Mouse (Mus musculus) CH12.LX (cell line): ENCODE measurements around the gene Hist1h3b. TPM values are rescaled to one million over a fixed set of nuclear protein-coding genes. Genes with fewer than 3 reads are reported as not detected.

Experiments used
- DNase-seq: peaks from one replicate; pipeline ENCODE4 v3.0.0-alpha.2; 2013; ENCODE audit errors: extremely low read depth
- H3K27ac ChIP-seq: 2 replicates; pipeline ENCODE4 v1.5.1; 2012; ENCODE audit warnings: low read depth, mild to moderate bottlenecking, control low read depth, moderate library complexity; ENCODE audit not compliant: insufficient read depth
- H3K27me3 ChIP-seq: replicated peaks from 2 replicates; pipeline ENCODE3; 2012; ENCODE audit warnings: inconsistent platforms
- H3K36me3 ChIP-seq, 2 experiments: replicated peaks in 1 of 2; 2 replicates each; pipeline versions ENCODE3 to v1.6.1; 2012; ENCODE audit warnings: inconsistent platforms in 1 of 2, low read length in 1 of 2, mild to moderate bottlenecking in 1 of 2, mixed read lengths in 1 of 2, moderate library complexity in 1 of 2; ENCODE audit not compliant: control insufficient read depth in 1 of 2, insufficient read depth in 1 of 2
- H3K4me1 ChIP-seq, 2 experiments: 2 replicates each; pipeline ENCODE4 v1.6.1; 2012; ENCODE audit warnings: inconsistent platforms in 1 of 2, moderate library complexity in 1 of 2; ENCODE audit not compliant: insufficient read depth in 2 of 2, control insufficient read depth in 1 of 2
- H3K4me2 ChIP-seq: 2 replicates; pipeline ENCODE4 v1.6.1; 2012; ENCODE audit warnings: low read depth, mild to moderate bottlenecking, control low read depth; ENCODE audit not compliant: poor library complexity, insufficient read depth, severe bottlenecking
- H3K4me3 ChIP-seq, 3 experiments: fragments of 150-350 bp in 1 of 3; sonication (generic) in 1 of 3; replicated peaks in 1 of 3; 2 replicates each; pipeline versions ENCODE3 to v1.5.1; 2011 to 2012; ENCODE audit warnings: low read depth in 2 of 3, low read length in 2 of 3, mild to moderate bottlenecking in 2 of 3, moderate library complexity in 2 of 3, control low read depth in 1 of 3, improper control_type of control experiment in 1 of 3, inconsistent platforms in 1 of 3, mixed read lengths in 1 of 3; ENCODE audit not compliant: poor library complexity in 1 of 3
- H3K79me2 ChIP-seq: replicated peaks from 2 replicates; pipeline ENCODE4 v1.6.1; 2012; ENCODE audit warnings: mild to moderate bottlenecking, moderate library complexity; ENCODE audit not compliant: control insufficient read depth, poor library complexity, insufficient read depth, severe bottlenecking; ENCODE audit errors: extremely low read depth
- H3K9ac ChIP-seq: 2 replicates; pipeline ENCODE4 v1.6.1; 2012; ENCODE audit warnings: low read depth, mild to moderate bottlenecking, control low read depth, moderate library complexity; ENCODE audit not compliant: insufficient read depth
- H3K9me3 ChIP-seq: replicated peaks from 2 replicates; pipeline ENCODE3; 2012; ENCODE audit warnings: low read length, inconsistent platforms, mixed read lengths
- CHD2 ChIP-seq: IDR thresholded peaks from 2 replicates; pipeline ENCODE4 v1.6.1; 2011; ENCODE audit warnings: low read length, improper control_type of control experiment
- ELF1 ChIP-seq: IDR thresholded peaks from 2 replicates; pipeline ENCODE4 v1.6.1; 2014; ENCODE audit warnings: low read depth, mild to moderate bottlenecking, inconsistent platforms, low read length, improper control_type of control experiment
- EP300 ChIP-seq: IDR thresholded peaks from 2 replicates; pipeline ENCODE4 v1.6.1; 2011; ENCODE audit warnings: low read length, improper control_type of control experiment
- ETS1 ChIP-seq: conservative IDR thresholded peaks from 2 replicates; pipeline ENCODE4 v1.6.1; 2012; ENCODE audit warnings: low read depth, mild to moderate bottlenecking, inconsistent platforms, low read length, improper control_type of control experiment, moderate library complexity
- GABPA ChIP-seq: IDR thresholded peaks from 2 replicates; pipeline ENCODE4 v1.6.1; 2012; ENCODE audit warnings: low read depth, low read length, improper control_type of control experiment, inconsistent platforms; ENCODE audit not compliant: insufficient replicate concordance
- IRF4 ChIP-seq: IDR thresholded peaks from 2 replicates; pipeline ENCODE4 v1.6.1; 2014; ENCODE audit warnings: low read depth, mild to moderate bottlenecking, inconsistent platforms, low read length, improper control_type of control experiment
- JUND ChIP-seq: conservative IDR thresholded peaks from 2 replicates; pipeline ENCODE4 v1.6.1; 2011; ENCODE audit warnings: low read depth, low read length, improper control_type of control experiment
- KAT2A ChIP-seq: IDR thresholded peaks from 2 replicates; pipeline ENCODE4 v1.6.1; 2012; ENCODE audit warnings: low read length, improper control_type of control experiment, inconsistent platforms; ENCODE audit not compliant: insufficient replicate concordance
- MAFK ChIP-seq: IDR thresholded peaks from 2 replicates; pipeline ENCODE4 v1.6.1; 2011; ENCODE audit warnings: low read length, improper control_type of control experiment; ENCODE audit not compliant: insufficient replicate concordance
- MAX ChIP-seq: IDR thresholded peaks from 2 replicates; pipeline ENCODE4 v1.6.1; 2011; ENCODE audit warnings: low read length, improper control_type of control experiment
- MAZ ChIP-seq: IDR thresholded peaks from 2 replicates; pipeline ENCODE4 v1.6.1; 2012; ENCODE audit warnings: low read depth, mild to moderate bottlenecking, inconsistent platforms, low read length, improper control_type of control experiment, moderate library complexity
- MEF2A ChIP-seq: IDR thresholded peaks from 2 replicates; pipeline ENCODE4 v1.6.1; 2014; ENCODE audit warnings: low read depth, mild to moderate bottlenecking, inconsistent platforms, low read length, improper control_type of control experiment, borderline replicate concordance
- MXI1 ChIP-seq: IDR thresholded peaks from 2 replicates; pipeline ENCODE4 v1.6.1; 2011; ENCODE audit warnings: mild to moderate bottlenecking, low read depth, low read length, improper control_type of control experiment
- MYC ChIP-seq: IDR thresholded peaks from 2 replicates; pipeline ENCODE4 v1.6.1; 2011; ENCODE audit warnings: low read depth, mild to moderate bottlenecking, improper control_type of control experiment, low read length
- PAX5 ChIP-seq: IDR thresholded peaks from 2 replicates; pipeline ENCODE4 v1.6.1; 2012; ENCODE audit warnings: low read length, inconsistent platforms, mixed read lengths
- POLR2A ChIP-seq: IDR thresholded peaks from 2 replicates; pipeline ENCODE4 v1.6.1; 2011; ENCODE audit warnings: low read depth, mild to moderate bottlenecking, improper control_type of control experiment, low read length
- RAD21 ChIP-seq: IDR thresholded peaks from 2 replicates; pipeline ENCODE4 v1.6.1; 2011; ENCODE audit warnings: low read depth, mild to moderate bottlenecking, low read length, improper control_type of control experiment, moderate library complexity
- RCOR1 ChIP-seq: conservative IDR thresholded peaks from 2 replicates; pipeline ENCODE4 v1.6.1; 2012; ENCODE audit warnings: low read depth, mild to moderate bottlenecking, inconsistent platforms, low read length, improper control_type of control experiment
- SMC3 ChIP-seq: IDR thresholded peaks from 2 replicates; pipeline ENCODE4 v1.6.1; 2011; ENCODE audit warnings: low read depth, low read length, improper control_type of control experiment
- USF1 ChIP-seq: IDR thresholded peaks from 2 replicates; pipeline ENCODE4 v1.6.1; 2014; ENCODE audit warnings: low read depth, mild to moderate bottlenecking, inconsistent platforms, low read length, improper control_type of control experiment
- USF2 ChIP-seq: conservative IDR thresholded peaks from 2 replicates; pipeline ENCODE4 v1.6.1; 2011; ENCODE audit warnings: low read depth, low read length, improper control_type of control experiment
- ZMIZ1 ChIP-seq: IDR thresholded peaks from 2 replicates; pipeline ENCODE4 v1.6.1; 2012; ENCODE audit warnings: low read depth, mild to moderate bottlenecking, inconsistent platforms, low read length, improper control_type of control experiment
- ZNF384 ChIP-seq: IDR thresholded peaks from 2 replicates; pipeline ENCODE4 v1.6.1; 2012; ENCODE audit warnings: low read depth, low read length, improper control_type of control experiment, inconsistent platforms
- dilution Hi-C: fragments of 300-500 bp; cut with MboI; formaldehyde crosslinking; loops from 2 replicates; pipeline ENCODE4 v1.14.3; 2020; ENCODE audit warnings: low sequenced_read_pairs; ENCODE audit not compliant: extremely low pct_unique_long_range_greater_than_20kb, extremely low pct_ligation_motif_present
- in situ Hi-C: fragments of 300-500 bp; cut with MboI; formaldehyde crosslinking; loops from 3 replicates; pipeline ENCODE4 v1.14.3; 2019; ENCODE audit warnings: low sequenced_read_pairs, low pct_ligation_motif_present, low pct_unique_long_range_greater_than_20kb, mixed read lengths
- polyA plus RNA-seq: library from polyadenylated mRNA; unstranded; fragments of >175 nt; gene quantifications from 2 replicates; pipeline ENCODE4 v1.2.1, GENCODE M21; 2012; ENCODE audit warnings: low read depth; ENCODE audit not compliant: insufficient read length
- total RNA-seq, 2 experiments: library from RNA; depleted of rRNA; stranded (reverse); fragments of 300-350 nt in 1 of 2; fragments of >200 nt in 1 of 2; gene quantifications; 2 replicates each; pipeline ENCODE4 v1.2.3; 2012 to 2014

Hist1h3b gene
- total and polyA plus RNA-seq, 3 experiments = 5.5 to 2,096 (median 44.0) TPM

DNA sequence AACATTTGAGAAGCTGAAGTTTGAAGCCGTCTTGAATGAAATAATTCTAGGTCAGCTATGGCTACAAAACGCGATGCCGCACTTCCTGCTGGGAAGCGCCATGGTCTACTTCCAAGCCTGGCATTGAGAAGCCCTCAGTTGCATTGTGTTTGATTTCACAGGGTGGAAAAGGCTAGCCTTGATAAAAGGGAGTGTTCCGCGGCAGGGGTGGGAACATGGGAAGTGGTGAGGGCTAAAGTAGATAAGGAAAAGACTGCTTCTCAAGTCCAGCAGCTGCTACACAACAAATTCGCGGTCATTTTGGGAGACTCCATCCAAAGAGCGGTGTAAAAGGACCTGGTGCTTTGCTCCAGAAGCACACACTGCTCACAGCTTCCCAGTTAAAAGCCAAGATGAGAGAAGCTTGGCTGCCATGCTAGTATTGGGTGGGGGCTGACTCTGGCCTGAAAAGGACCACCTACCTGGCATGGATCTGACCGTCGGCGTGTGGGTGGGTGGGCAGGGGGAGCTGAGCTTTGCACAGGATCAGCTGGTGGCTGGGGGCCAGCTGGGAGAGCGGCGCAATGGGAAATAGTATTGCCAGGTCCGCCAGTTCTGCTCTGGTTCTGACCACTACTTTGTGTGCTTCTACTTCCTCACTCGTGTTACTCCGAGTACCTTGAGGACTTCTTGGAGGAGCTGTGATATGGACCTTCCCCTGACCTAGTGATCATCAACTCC, 23.4 kb upstream of the Hist1h3b start:
- Histone ChIP-seq H3K9me3 (no peaks in the 10 kb centered on the region), H3K9ac (no peak overlapping the region), H3K27ac (no peak overlapping the region), H3K4me3 (no peak overlapping the region), H3K4me1 (no peaks in the 10 kb centered on the region), H3K36me3 (no peaks in the 10 kb centered on the region), H3K4me2 (no peak overlapping the region), H3K79me2 (no peaks in the 10 kb centered on the region), H3K27me3 (no peaks in the 10 kb centered on the region)
- no peak for TF ChIP-seq GABPA
- TF ChIP-seq MAFK = no peak
- no peak for DNase-seq
- in situ Hi-C loops (loop anchor here (10.0 kb wide), 1 partner anchor 94 kb away; no protein-coding TSS in a partner anchor), dilution Hi-C loops (no loop called here)

DNA sequence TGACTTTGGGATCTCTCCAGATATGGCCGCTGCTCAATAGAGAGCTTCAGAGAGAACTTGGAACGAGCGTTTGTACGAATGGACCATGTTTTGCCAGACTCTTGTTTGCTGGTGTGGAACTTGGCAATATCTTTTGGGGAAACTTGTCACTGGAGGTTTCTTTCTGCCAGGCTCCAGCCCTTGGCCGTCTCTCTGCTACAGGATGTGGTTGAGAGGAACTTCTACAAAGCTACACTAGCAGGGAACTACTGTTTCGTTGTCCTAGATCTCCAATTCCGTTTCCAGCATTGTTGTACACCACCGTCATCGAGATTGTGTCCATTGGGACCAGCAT, 22.9 kb upstream of the Hist1h3b start:
- H3K4me2 ChIP-seq = no peak overlapping the region
- TF ChIP-seq EP300 (no peak), MAX (no peak), JUND (no peak), ZMIZ1 (no peak), RAD21 (no peak), ELF1 (no peak), ZNF384 (no peak), MAFK (no peak), KAT2A (no peak), RCOR1 (no peak), MYC (no peak)
- dilution Hi-C loops = no loop called here
- no peaks in the 10 kb centered on the region for H3K4me1 ChIP-seq
- H3K79me2 ChIP-seq = no peaks in the 10 kb centered on the region
- no peaks in the 10 kb centered on the region for H3K9me3 ChIP-seq
- H3K4me3 ChIP-seq = no peak overlapping the region
- no peak for DNase-seq
- H3K36me3 ChIP-seq = no peaks in the 10 kb centered on the region
- H3K9ac ChIP-seq = no peak overlapping the region
- in situ Hi-C loops = loop anchor here (10.0 kb wide), 1 partner anchor 94 kb away; no protein-coding TSS in a partner anchor
- H3K27ac ChIP-seq = no peak overlapping the region
- H3K27me3 ChIP-seq = no peaks in the 10 kb centered on the region

DNA sequence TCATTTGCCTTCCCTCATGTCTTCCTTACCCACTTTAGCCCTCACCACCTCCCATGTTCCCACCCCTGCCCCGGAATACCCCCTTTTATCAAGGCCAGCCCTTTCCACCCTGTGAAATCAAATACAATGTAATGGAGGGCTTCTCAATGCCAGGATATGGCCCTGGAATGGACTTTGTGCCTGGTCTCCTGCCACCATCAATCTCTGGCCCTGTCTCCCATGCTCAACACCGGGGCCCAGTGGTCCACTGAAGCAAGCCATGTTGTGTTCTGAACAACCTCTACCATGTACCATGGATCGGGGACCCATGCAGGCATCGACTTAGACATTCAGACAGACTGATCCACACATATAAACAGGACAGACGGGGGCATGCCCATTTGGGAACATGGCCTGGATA, 22.4 kb upstream of the Hist1h3b start:
- H3K9ac ChIP-seq = no peak overlapping the region
- TF ChIP-seq MEF2A = no peak
- no peak for TF ChIP-seq ELF1
- TF ChIP-seq USF1 = no peak
- no peak for TF ChIP-seq JUND
- no peak for TF ChIP-seq SMC3
- no peak for TF ChIP-seq EP300
- no peak for TF ChIP-seq MAFK
- TF ChIP-seq USF2 = no peak
- TF ChIP-seq PAX5 = no peak
- no peak for TF ChIP-seq MAZ
- no peak for TF ChIP-seq MYC
- TF ChIP-seq CHD2 = no peak
- TF ChIP-seq GABPA = no peak
- no peak for TF ChIP-seq POLR2A
- no peak for TF ChIP-seq IRF4
- TF ChIP-seq MXI1 = no peak
- TF ChIP-seq ETS1 = no peak
- dilution Hi-C loops = no loop called here

More for the DNA sequence above, 22.4 kb upstream of the Hist1h3b start:
- no peaks in the 10 kb centered on the region for H3K4me1 ChIP-seq
- no peaks in the 10 kb centered on the region for H3K36me3 ChIP-seq
- H3K4me3 ChIP-seq = no peak overlapping the region
- H3K9me3 ChIP-seq = no peaks in the 10 kb centered on the region
- H3K27ac ChIP-seq = no peak overlapping the region
- DNase-seq = no peak
- no peaks in the 10 kb centered on the region for H3K79me2 ChIP-seq
- in situ Hi-C loops = loop anchor here (10.0 kb wide), 1 partner anchor 95 kb away; no protein-coding TSS in a partner anchor
- H3K4me2 ChIP-seq = no peak overlapping the region
- no peaks in the 10 kb centered on the region for H3K27me3 ChIP-seq
